Mouse (Mus musculus): ENCODE results near the gene Olfr266. TPM values are rescaled to one million over a fixed set of nuclear protein-coding genes. Genes with fewer than 3 reads are reported as not detected.

The Olfr266 gene
- not detected in 2 replicates for polyA plus RNA-seq (2014; fragmentation: Nextera tagmentation; extraction: Ambion mirVana)

DNA sequence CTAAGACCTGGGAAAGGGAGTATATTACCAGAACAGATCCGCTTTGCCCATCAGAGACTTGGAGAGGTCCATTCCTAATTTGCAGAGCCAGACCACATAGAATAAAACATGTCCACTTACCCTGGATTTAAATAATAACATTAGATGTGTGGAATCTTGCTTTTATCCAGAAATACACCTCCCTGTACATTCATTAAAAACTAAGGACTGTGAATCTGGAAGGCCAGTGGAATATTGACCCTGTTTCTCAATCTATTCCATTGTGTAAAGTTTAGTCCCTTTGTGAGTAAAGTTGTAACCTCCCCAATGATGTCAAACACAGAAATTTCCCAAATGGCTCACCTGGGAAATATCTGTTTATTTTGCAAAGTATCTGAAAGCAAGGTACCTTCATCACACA, at the start of gene Olfr266:
Gene Olfr266 (minus strand): TSS at position 101 of the 400 bp plus-strand sequence.
- Histone ChIP-seq H3K27me3 (ENCODE audit: insufficient read depth, low read length) (no peaks in the 10 kb centered on the region), H3K4me3 (ENCODE audit: low read depth, low read length) (no peak within 1 kb of the TSS), H3K9me3 (ENCODE audit: low read depth, low read length) (no peaks in the 10 kb centered on the region), H3K4me1 (ENCODE audit: insufficient read depth) (no peaks in the 10 kb centered on the region), H3K9ac (no peak within 1 kb of the TSS), H3K36me3 (ENCODE audit: insufficient read depth) (no peaks in the 10 kb centered on the region), H3K27ac (ENCODE audit: low read depth) (no peak within 1 kb of the TSS), H3K4me2 (no peak within 1 kb of the TSS)
- DNase-seq (no peak), ATAC-seq (ENCODE audit: insufficient read depth) (no peak)
- 83% methylated on average over 1 of the region's 1 CpGs for WGBS
- TF ChIP-seq CTCF (IDR thresholded peaks at IDR 0.05; ENCODE audit: low read depth), result no peak

DNA sequence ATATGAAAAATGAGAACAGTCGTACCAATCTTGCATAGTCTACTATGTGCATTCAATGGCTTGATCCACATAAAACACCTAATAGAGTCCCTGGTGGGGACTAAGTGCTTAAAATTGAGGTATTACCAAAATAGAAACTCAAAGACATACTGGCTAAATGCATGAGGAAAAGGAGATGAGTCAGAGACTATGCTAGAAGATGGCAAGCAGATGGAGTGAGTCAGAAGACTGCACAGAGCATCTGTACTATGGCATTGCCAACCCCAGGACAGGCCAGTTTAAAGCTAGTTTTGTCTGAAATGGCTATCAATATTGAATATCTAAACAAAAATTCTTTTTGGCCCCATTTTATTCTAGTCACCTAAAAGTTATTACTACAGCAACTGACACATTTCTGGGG, 49.5 kb upstream of the Olfr266 start:
- Histone ChIP-seq H3K9me3 (ENCODE audit: low read depth, low read length) (no peaks in the 10 kb centered on the region), H3K27me3 (ENCODE audit: insufficient read depth, low read length) (no peaks in the 10 kb centered on the region), H3K4me1 (ENCODE audit: insufficient read depth) (no peaks in the 10 kb centered on the region), H3K27ac (ENCODE audit: low read depth) (no peak overlapping the region), H3K4me3 (ENCODE audit: low read depth, low read length) (no peak overlapping the region), H3K4me2 (no peak overlapping the region), H3K36me3 (ENCODE audit: insufficient read depth) (no peaks in the 10 kb centered on the region), H3K9ac (no peak overlapping the region)
- DNase-seq (no peak), ATAC-seq (ENCODE audit: insufficient read depth) (no peak)
- WGBS, result 74% methylated on average over 1 of the region's 1 CpGs
- TF ChIP-seq CTCF (IDR thresholded peaks at IDR 0.05; ENCODE audit: low read depth), result no peak

DNA sequence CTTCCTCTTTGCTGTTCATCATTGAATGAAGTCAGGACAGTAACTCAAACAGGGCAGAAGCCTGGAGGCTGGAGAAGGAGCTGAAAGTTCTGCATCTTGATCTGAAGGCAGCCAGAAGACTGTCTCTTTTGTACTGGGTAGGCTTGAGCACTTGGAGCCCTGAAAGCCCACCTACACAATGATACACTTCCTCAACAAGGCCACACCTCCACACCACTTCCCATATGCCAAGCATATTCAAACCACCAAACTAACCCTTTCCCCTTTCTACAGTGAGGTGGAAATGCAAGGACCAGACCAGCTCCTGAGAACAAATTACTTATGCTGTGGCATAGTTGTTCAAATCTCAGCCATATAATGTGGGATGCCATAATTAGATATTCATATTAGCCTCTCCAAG, 46.8 kb upstream of the Olfr266 start:
- Histone ChIP-seq H3K27ac (ENCODE audit: low read depth) (no peak overlapping the region), H3K4me1 (ENCODE audit: insufficient read depth) (no peaks in the 10 kb centered on the region), H3K36me3 (ENCODE audit: insufficient read depth) (no peaks in the 10 kb centered on the region), H3K9ac (no peak overlapping the region), H3K27me3 (ENCODE audit: insufficient read depth, low read length) (no peaks in the 10 kb centered on the region), H3K4me2 (no peak overlapping the region), H3K9me3 (ENCODE audit: low read depth, low read length) (no peaks in the 10 kb centered on the region), H3K4me3 (ENCODE audit: low read depth, low read length) (no peak overlapping the region)
- ATAC-seq (ENCODE audit: insufficient read depth) (no peak), DNase-seq (no peak)
- no peak for TF ChIP-seq CTCF (IDR thresholded peaks at IDR 0.05; ENCODE audit: low read depth)

DNA sequence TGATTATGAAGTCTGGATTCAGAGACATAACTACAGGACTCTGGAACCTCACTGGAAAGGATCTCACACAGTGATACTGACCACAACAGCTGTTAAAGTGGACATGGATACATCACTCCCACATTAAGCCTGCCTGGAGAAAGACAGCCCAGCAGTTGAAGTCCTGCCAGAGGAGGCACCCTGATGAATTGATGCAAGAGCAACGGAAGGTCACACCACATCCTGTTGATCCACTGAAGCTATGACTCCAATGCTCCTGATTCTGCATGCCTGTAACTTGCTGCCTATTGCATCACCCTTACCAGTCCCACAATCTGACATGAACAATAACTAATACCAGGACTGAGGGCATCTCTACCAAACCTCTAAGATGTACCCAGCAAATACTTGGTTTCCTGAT, 6.0 kb upstream of the Olfr266 start:
- Histone ChIP-seq H3K9ac (no peak overlapping the region), H3K36me3 (ENCODE audit: insufficient read depth) (no peaks in the 10 kb centered on the region)
- no peak for DNase-seq

DNA sequence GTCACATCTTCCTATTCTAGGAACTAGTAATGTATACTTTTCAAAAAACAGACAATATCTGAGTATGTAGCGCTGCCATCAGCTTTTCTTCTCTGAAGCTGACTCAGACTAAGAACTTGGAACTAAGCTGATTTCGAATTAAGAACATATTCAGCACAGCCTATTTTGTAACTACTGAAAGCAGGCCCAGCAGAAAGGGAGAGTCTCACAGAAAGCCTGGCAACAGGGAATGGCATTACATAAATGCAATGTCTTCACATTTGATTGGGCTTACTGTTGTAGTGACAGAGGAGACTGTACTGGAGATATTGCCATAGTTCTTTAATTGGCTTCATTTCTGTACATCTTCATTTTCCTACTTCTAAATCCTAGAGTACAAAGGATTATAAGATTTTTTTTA, 8.4 kb downstream of the Olfr266 start:
- Histone ChIP-seq H3K9ac (no peak overlapping the region), H3K9me3 (ENCODE audit: low read depth, low read length) (no peaks in the 10 kb centered on the region), H3K4me1 (ENCODE audit: insufficient read depth) (no peaks in the 10 kb centered on the region), H3K27me3 (ENCODE audit: insufficient read depth, low read length) (no peaks in the 10 kb centered on the region), H3K36me3 (ENCODE audit: insufficient read depth) (no peaks in the 10 kb centered on the region), H3K27ac (ENCODE audit: low read depth) (no peak overlapping the region), H3K4me2 (no peak overlapping the region), H3K4me3 (ENCODE audit: low read depth, low read length) (no peak overlapping the region)
- no peak for TF ChIP-seq CTCF (IDR thresholded peaks at IDR 0.05; ENCODE audit: low read depth)
- DNase-seq (no peak), ATAC-seq (ENCODE audit: insufficient read depth) (no peak)
- WGBS, result 72% methylated on average over 2 of the region's 2 CpGs

More for the DNA sequence above, 6.0 kb upstream of the Olfr266 start:
- 60% methylated on average over 1 of the region's 1 CpGs for WGBS
- Histone ChIP-seq H3K27ac (ENCODE audit: low read depth) (no peak overlapping the region), H3K4me1 (ENCODE audit: insufficient read depth) (no peaks in the 10 kb centered on the region), H3K4me3 (ENCODE audit: low read depth, low read length) (no peak overlapping the region), H3K9me3 (ENCODE audit: low read depth, low read length) (no peaks in the 10 kb centered on the region), H3K4me2 (no peak overlapping the region), H3K27me3 (ENCODE audit: insufficient read depth, low read length) (no peaks in the 10 kb centered on the region)
- TF ChIP-seq CTCF (IDR thresholded peaks at IDR 0.05; ENCODE audit: low read depth), result no peak
- ATAC-seq (ENCODE audit: insufficient read depth), result no peak

DNA sequence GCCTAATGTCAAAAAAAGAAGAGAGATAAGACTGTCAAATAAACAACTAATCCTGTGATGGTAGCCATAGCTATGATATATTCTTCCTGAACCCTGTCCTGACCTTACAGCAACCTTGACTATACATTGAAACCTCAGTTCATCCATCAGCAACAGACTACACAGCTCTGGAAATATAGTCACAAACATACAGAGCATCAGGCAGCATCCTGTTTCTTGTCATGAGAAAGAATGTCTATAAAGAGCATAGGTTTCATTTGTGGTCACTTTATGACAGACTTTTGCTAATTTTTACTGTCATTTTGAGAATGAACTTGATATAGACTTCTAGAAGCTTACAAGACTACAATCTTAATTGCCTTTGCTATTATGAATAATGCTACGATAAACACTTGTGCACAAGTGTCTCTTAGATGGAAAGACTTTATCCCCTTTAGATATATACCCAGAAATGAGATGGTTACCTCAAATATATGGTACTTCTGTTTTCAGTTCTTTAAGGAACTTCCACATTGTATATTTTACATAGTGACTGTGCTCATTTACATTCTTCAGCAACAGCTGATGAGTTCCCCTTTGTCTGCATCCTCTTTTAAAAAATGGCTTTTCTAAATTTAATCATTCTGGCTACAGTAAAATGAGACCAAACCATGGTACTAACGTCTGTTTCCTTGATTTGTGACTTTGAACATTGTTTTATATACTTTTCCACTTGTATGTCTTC, 17.0 kb downstream of the Olfr266 start:
- Histone ChIP-seq H3K9me3 (ENCODE audit: low read depth, low read length) (no peaks in the 10 kb centered on the region), H3K36me3 (ENCODE audit: insufficient read depth) (no peaks in the 10 kb centered on the region), H3K4me3 (ENCODE audit: low read depth, low read length) (no peak overlapping the region), H3K27me3 (ENCODE audit: insufficient read depth, low read length) (no peaks in the 10 kb centered on the region), H3K27ac (ENCODE audit: low read depth) (no peak overlapping the region), H3K9ac (no peak overlapping the region), H3K4me2 (no peak overlapping the region), H3K4me1 (ENCODE audit: insufficient read depth) (no peaks in the 10 kb centered on the region)
- ATAC-seq (ENCODE audit: insufficient read depth) (no peak), DNase-seq (no peak)
- TF ChIP-seq CTCF (IDR thresholded peaks at IDR 0.05; ENCODE audit: low read depth), result no peak
- 56% methylated on average over 2 of the region's 2 CpGs for WGBS

DNA sequence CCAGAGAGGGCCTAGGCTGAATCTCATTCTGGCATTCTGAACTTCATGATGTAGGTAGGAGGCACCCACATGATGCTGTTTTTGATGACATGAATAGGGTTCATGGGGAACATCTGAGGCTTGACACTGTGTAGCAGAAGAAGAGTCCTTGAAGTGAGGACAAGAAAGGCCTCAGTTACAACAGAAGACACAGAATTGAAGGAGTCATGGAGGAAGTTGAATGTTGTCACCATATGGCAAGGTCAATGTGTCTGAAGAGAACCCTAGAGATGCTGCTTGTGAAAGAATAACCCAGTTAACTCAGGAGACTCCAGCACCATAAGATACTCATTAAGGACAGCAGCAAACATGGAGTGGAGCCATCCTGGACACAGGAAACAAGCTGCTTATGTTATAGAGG, 28.0 kb downstream of the Olfr266 start:
- Histone ChIP-seq H3K4me1 (ENCODE audit: insufficient read depth) (no peaks in the 10 kb centered on the region), H3K9ac (no peak overlapping the region), H3K36me3 (ENCODE audit: insufficient read depth) (no peaks in the 10 kb centered on the region), H3K4me2 (no peak overlapping the region), H3K9me3 (ENCODE audit: low read depth, low read length) (no peaks in the 10 kb centered on the region), H3K4me3 (ENCODE audit: low read depth, low read length) (no peak overlapping the region), H3K27ac (ENCODE audit: low read depth) (no peak overlapping the region), H3K27me3 (ENCODE audit: insufficient read depth, low read length) (no peaks in the 10 kb centered on the region)
- ATAC-seq (ENCODE audit: insufficient read depth) (no peak), DNase-seq (no peak)
- TF ChIP-seq CTCF (IDR thresholded peaks at IDR 0.05; ENCODE audit: low read depth), result no peak
